Mouse (Mus musculus) gastrocnemius, postnatal 14 days (tissue): Measurements from ENCODE around the gene Oard1. TPM values are rescaled to one million over a fixed set of nuclear protein-coding genes. Genes with fewer than 3 reads are reported as not detected.

ENCODE experiments used
- DNase-seq: peaks from one replicate; pipeline ENCODE4 v3.0.0; 2021; ENCODE audit warnings: mixed read lengths
- intact Hi-C: fragments of 180-260 bp; cut with DNase I; formaldehyde crosslinking; loops from one replicate; pipeline ENCODE4 v1.15.1; 2025; ENCODE audit warnings: low total_unique reads
- total RNA-seq, 2 experiments: library from RNA; stranded (reverse); gene quantifications; 2 replicates each; pipeline ENCODE4 v1.2.3; 2021

Oard1 gene
- total RNA-seq, 2 experiments from 2014 or later = 7.4 to 8.3 TPM

DNA sequence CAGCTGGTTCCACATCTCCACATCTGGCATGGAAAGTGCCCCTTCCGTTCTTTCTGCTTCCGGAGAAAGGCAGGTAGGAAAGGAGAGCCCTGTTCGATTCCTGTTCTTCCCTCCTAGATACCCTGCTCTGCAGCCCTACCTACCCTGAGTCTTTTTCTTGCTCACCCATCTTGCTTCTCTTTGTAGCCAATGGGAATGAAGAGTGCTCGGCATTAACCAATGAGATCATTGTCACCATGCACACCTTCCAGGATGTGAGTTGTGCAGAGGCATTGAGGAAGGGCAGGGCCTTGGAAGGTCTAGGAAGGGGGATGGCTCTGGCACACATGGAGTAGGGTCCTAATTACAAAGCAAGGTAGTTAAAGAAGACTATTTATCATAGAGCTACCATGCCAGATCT lies 53.6 kb downstream of the Oard1 start:
- DNase-seq = no peak
- intact Hi-C loops = no loop called here

Other genes with a start within 250 kb of the Oard1 start
- gene A530064D06Rik, start 242.7 kb upstream of the Oard1 start, total RNA-seq = not detected
- not detected for gene Trem1, start 177.2 kb upstream of the Oard1 start, total RNA-seq
- gene Trem3, start 162.2 kb upstream of the Oard1 start, total RNA-seq = not detected
- gene Treml4, start 145.7 kb upstream of the Oard1 start, total RNA-seq = not detected
- gene Treml2, start 110.5 kb upstream of the Oard1 start, total RNA-seq = under 1 TPM; 0.10 to 0.11 TPM
- under 1 TPM; 0.06 to 0.07 TPM for gene B430306N03Rik, start 93.9 kb upstream of the Oard1 start, total RNA-seq
- gene Trem2, start 63.6 kb upstream of the Oard1 start, total RNA-seq = under 1 TPM; 0.66 to 0.94 TPM
- gene Treml1, start 50.1 kb upstream of the Oard1 start, total RNA-seq = not detected
- 1 to 10 TPM; 9.1 to 9.3 TPM for gene Nfya, start 108 bp upstream of the Oard1 start, total RNA-seq
- 100 to 1,000 TPM; 589 to 629 TPM for gene Apobec2, start 22.9 kb downstream of the Oard1 start, total RNA-seq
- under 1 TPM; 0.44 to 0.72 TPM for gene Tspo2, start 41.5 kb downstream of the Oard1 start, total RNA-seq
- gene Unc5cl, start 44.9 kb downstream of the Oard1 start, total RNA-seq = not detected